Mouse (Mus musculus): ENCODE data around the gene Stam. TPM values are rescaled to one million over a fixed set of nuclear protein-coding genes. Genes with fewer than 3 reads are reported as not detected.
"Not testable (repeated sequence)": the region's sequence is repeated elsewhere in the genome, so short reads cannot be mapped to it uniquely, and the experiment has no call there.

The Stam gene
- polyA plus RNA-seq, 1 experiment from 2014 or later: 97.8 TPM

DNA sequence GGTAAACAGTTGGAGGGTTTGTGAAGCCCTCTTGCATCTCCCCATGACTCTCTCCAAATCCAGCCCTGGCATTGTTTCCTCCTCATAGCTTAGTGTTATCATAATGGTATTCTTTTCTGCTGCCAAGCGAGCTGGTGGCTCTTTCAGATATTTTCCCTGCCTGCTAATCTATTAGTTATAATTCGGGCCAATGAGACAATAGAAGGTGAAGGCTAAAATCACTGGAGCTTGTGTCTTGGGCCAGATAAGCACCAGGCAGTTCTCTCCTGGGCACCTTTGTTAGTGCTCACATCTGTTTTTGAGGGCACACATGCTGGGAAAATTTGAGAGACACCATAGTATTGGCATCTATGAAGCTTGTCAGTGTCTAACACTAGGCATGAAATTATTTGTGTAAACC, 91.2 kb downstream of the Stam start:
- Histone ChIP-seq H3K4me3 (replicated peaks) (no peak overlapping the region), H3K4me1 (no peaks in the 10 kb centered on the region), H3K4me2 (no peak overlapping the region), H3K9ac (no peak overlapping the region), H3K36me3 (replicated peaks) (no peaks in the 10 kb centered on the region), H3K27ac (no peak overlapping the region), H3K9me3 (no peaks in the 10 kb centered on the region), H3K27me3 (no peaks in the 10 kb centered on the region)
- ATAC-seq (ENCODE audit: low FRiP score): no peak
- WGBS: 51% methylated on average over 2 of the region's 2 CpGs

GRCm38 (mm10) chr2:14165618-14166344, 91.9 kb downstream of the Stam start:
- 79% methylated on average over 3 of the region's 3 CpGs for WGBS
- Histone ChIP-seq H3K4me3 (replicated peaks) (no peak overlapping the region), H3K27me3 (no peaks in the 10 kb centered on the region), H3K36me3 (replicated peaks) (no peaks in the 10 kb centered on the region), H3K9ac (no peak overlapping the region), H3K27ac (no peak overlapping the region), H3K4me1 (no peaks in the 10 kb centered on the region), H3K9me3 (no peaks in the 10 kb centered on the region), H3K4me2 (no peak overlapping the region)
- no peak for ATAC-seq (ENCODE audit: low FRiP score)

DNA sequence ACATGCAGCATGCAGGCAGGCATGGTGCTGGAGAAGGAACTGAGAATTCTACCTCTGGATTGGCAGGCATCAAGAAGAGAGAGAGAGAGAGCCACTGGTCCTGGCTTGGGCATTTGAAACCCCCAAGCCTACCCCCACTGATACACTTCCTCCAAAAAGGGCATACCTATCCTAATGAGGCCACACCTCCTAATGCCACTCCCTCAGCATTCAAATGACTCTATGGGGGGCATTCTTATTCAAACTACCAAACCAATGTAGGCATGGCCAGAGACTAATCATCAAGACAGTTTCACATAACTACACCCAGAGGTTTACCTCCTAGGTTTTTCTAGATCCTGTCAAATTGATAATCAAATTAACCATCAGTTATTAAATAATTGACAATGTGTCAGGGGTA, 93.8 kb downstream of the Stam start:
- Histone ChIP-seq H3K4me3 (replicated peaks) (no peak overlapping the region), H3K9ac (no peak overlapping the region), H3K27ac (no peak overlapping the region), H3K4me1 (no peaks in the 10 kb centered on the region), H3K4me2 (no peak overlapping the region), H3K9me3 (no peaks in the 10 kb centered on the region), H3K27me3 (no peaks in the 10 kb centered on the region), H3K36me3 (replicated peaks) (no peaks in the 10 kb centered on the region)
- no peak for ATAC-seq (ENCODE audit: low FRiP score)

DNA sequence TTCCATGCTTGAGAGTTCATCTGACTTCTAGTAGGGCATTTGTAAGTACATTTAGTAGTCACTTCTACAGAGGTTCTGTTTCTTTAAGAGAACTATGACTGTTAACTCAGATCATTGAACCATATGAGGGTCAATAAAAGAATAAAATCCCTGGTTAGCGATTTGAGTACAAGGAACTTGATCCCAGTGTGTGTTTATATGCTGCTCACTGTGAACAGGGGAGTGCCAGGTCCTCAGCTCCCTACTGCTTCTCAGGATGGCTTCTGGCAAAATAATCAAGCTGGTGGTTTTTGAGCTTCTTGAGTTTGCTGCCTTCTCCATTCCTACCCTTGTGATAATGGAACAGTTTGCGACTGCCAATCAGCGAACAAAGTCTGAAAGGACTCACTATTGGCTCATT, 100.4 kb downstream of the Stam start, which contains the start of gene Tmem236:
TSS of gene Tmem236 (plus strand) at position 190 of the 400 bp plus-strand sequence.
- 68% methylated on average over 3 of the region's 3 CpGs for WGBS

DNA sequence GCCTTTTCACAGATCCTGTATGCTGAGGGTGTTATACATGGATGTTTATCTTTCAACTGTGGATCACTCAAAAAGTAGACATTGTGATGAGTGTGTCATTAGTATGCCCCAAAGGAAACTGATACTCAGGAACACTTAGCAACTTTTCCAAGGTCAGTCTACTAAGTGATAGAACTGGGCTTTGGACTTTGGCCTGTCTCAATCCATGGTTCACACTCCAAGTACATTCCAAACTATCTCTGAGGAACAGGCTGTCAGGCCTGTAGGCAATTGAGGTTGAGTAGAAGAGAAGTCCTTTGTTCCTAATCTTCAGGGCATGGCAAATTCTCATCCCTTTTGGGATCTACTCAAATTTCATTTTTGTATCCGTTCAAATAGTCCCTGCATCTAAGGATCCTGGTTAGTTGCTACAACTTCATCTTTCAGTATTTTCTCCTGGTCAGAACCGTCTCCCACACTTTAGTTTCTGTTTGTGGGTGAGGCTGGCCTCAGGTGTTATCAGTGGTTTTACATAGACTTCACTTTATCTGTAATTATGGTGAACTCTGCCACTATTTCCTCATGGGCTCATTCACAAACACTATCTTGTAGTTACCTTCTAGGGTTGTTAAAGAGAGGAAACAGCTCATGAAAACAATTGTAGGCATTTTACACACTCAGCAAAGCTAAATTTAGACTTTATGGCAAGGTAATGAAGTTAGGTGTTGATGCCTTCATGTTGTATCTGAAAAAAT, 102.7 kb downstream of the Stam start:
- no peak for ATAC-seq (ENCODE audit: low FRiP score)
- H3K4me3 ChIP-seq (replicated peaks): no peak overlapping the region
- WGBS: 80% methylated on average over 2 of the region's 2 CpGs
- no peaks in the 10 kb centered on the region for H3K9me3 ChIP-seq
- H3K9ac ChIP-seq: no peak overlapping the region
- H3K36me3 ChIP-seq (replicated peaks): no peaks in the 10 kb centered on the region
- no peaks in the 10 kb centered on the region for H3K27me3 ChIP-seq
- no peaks in the 10 kb centered on the region for H3K4me1 ChIP-seq
- H3K27ac ChIP-seq: no peak overlapping the region
- no peak overlapping the region for H3K4me2 ChIP-seq

More for the DNA sequence above, 100.4 kb downstream of the Stam start, which contains the start of gene Tmem236:
- no peaks in the 10 kb centered on the region for H3K4me1 ChIP-seq
- H3K9me3 ChIP-seq: no peaks in the 10 kb centered on the region
- H3K4me2 ChIP-seq: no peak within 1 kb of the TSS
- no peak within 1 kb of the TSS for H3K4me3 ChIP-seq (replicated peaks)
- H3K27me3 ChIP-seq: no peaks in the 10 kb centered on the region
- H3K27ac ChIP-seq: no peak within 1 kb of the TSS
- no peak within 1 kb of the TSS for H3K9ac ChIP-seq
- no peak for ATAC-seq (ENCODE audit: low FRiP score)
- H3K36me3 ChIP-seq (replicated peaks): no peaks in the 10 kb centered on the region

DNA sequence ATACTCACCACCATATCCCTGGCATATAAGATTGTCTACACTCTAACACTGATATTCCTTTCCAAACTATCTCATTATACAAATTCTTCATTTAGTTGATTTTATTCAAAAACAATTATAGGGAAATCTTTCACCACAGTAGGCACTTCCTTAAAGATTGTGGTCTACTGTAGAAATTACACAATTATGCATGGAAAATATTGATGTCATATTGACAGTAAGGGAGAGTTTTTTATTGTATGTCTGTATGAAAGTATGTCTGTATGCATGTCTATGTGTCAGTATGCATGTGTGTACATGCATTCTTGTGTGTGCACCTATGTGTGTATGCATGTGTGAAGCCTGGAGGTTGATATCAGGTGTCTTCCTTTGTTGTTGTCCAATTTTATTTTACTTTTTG, 110.5 kb downstream of the Stam start:
- Histone ChIP-seq H3K4me1 (no peaks in the 10 kb centered on the region), H3K9ac (no peak overlapping the region), H3K27ac (no peak overlapping the region), H3K4me3 (replicated peaks) (no peak overlapping the region), H3K36me3 (replicated peaks) (no peaks in the 10 kb centered on the region), H3K27me3 (no peaks in the 10 kb centered on the region), H3K9me3 (no peaks in the 10 kb centered on the region), H3K4me2 (no peak overlapping the region)
- ATAC-seq (ENCODE audit: low FRiP score): no peak

GRCm38 (mm10) chr2:14190684-14191083, 116.8 kb downstream of the Stam start:
- H3K4me3 ChIP-seq (replicated peaks): no peak overlapping the region
- H3K4me1 ChIP-seq: no peaks in the 10 kb centered on the region
- H3K27ac ChIP-seq: no peak overlapping the region
- H3K4me2 ChIP-seq: no peak overlapping the region
- 86% methylated on average over 4 of the region's 4 CpGs for WGBS
- no peaks in the 10 kb centered on the region for H3K9me3 ChIP-seq
- no peaks in the 10 kb centered on the region for H3K36me3 ChIP-seq (replicated peaks)
- H3K27me3 ChIP-seq: no peaks in the 10 kb centered on the region
- H3K9ac ChIP-seq: no peak overlapping the region
- ATAC-seq (ENCODE audit: low FRiP score): no peak

- WGBS: 84% methylated on average over 4 of the region's 4 CpGs
- no peak overlapping the region for H3K27ac ChIP-seq
- no peaks in the 10 kb centered on the region for H3K9me3 ChIP-seq
- no peaks in the 10 kb centered on the region for H3K36me3 ChIP-seq (replicated peaks)
- no peak for ATAC-seq (ENCODE audit: low FRiP score)
- no peaks in the 10 kb centered on the region for H3K27me3 ChIP-seq
- H3K9ac ChIP-seq: no peak overlapping the region
- no peak overlapping the region for H3K4me2 ChIP-seq
- H3K4me3 ChIP-seq (replicated peaks): no peak overlapping the region
- H3K4me1 ChIP-seq: no peaks in the 10 kb centered on the region
Measured at GRCm38 (mm10) chr2:14191601-14192000, 117.7 kb downstream of the Stam start.

- Histone ChIP-seq H3K4me3 (replicated peaks) (no peak overlapping the region), H3K27me3 (no peaks in the 10 kb centered on the region), H3K4me1 (no peaks in the 10 kb centered on the region), H3K4me2 (no peak overlapping the region), H3K27ac (no peak overlapping the region), H3K9me3 (no peaks in the 10 kb centered on the region), H3K36me3 (replicated peaks) (no peaks in the 10 kb centered on the region), H3K9ac (no peak overlapping the region)
- ATAC-seq (ENCODE audit: low FRiP score): no peak
- 87% methylated on average over 6 of the region's 6 CpGs for WGBS
Measured at GRCm38 (mm10) chr2:14192046-14192445, 118.1 kb downstream of the Stam start.

GRCm38 (mm10) chr2:14198325-14198903, 124.5 kb downstream of the Stam start:
- H3K27me3 ChIP-seq; H3K4me3 ChIP-seq (replicated peaks); ATAC-seq (ENCODE audit: low FRiP score); H3K36me3 ChIP-seq (replicated peaks); H3K9ac ChIP-seq; H3K9me3 ChIP-seq; H3K4me1 ChIP-seq; H3K27ac ChIP-seq; H3K4me2 ChIP-seq: not testable (repeated sequence)
- 67% methylated on average over 1 of the region's 2 CpGs for WGBS
